In genomic region chr1:43141555-43141961, GRCm38 (mm10) we compare ENCODE assay signal across 10 mouse cellular contexts. TPM values are rescaled to one million over a fixed set of nuclear protein-coding genes. Genes with fewer than 3 reads are reported as not detected.
DNase-seq lines count a peak whose midpoint lies in the region; ATAC-seq lines count a peak whose summit lies in the region.
"Had no signal": no experiment of that assay in that cellular context is flagged by ENCODE, and none has a peak within 500 bp of the region (broad histone marks: within the 10 kb centered on the region; RNA-seq: fewer than 3 reads in every experiment).

No protein-coding gene starts in this region.

- no peak for DNase-seq in heart, postnatal 36 days
- peak; percentile 46 to 51 for DNase-seq in right cerebral cortex, postnatal 10 days (ENCODE audit: low spot score in 2 of 2)
- no peak for DNase-seq in right cerebral cortex, postnatal 14 days
- DNase-seq in brain, adult 2 months (ENCODE audit: low read depth, low spot score), result peak; percentile 73
- DNase-seq in heart, postnatal 4 days, result peak; percentile 65
- no peak for DNase-seq in layer of hippocampus, postnatal 25 days (ENCODE audit: extremely low spot score in 1 of 2, low spot score in 1 of 2)

- no peaks in the 10 kb centered on the region for H3K27me3 ChIP-seq in heart, embryonic 13.5 days (replicated peaks)
- H3K27me3 ChIP-seq in liver, embryonic 12.5 days (replicated peaks), result no peaks in the 10 kb centered on the region

- H3K9me3 ChIP-seq in heart, embryonic 13.5 days, result no peaks in the 10 kb centered on the region
- no peaks in the 10 kb centered on the region for H3K9me3 ChIP-seq in liver, embryonic 12.5 days (replicated peaks)

- ATAC-seq in heart, embryonic 13.5 days (ENCODE audit: extremely low read depth, insufficient number of reproducible peaks, low FRiP score, low TSS enrichment), result no peak
- ATAC-seq in liver, embryonic 12.5 days, result no peak

- peaks cover 91% of the 10 kb centered on the region for H3K36me3 ChIP-seq in heart, embryonic 13.5 days
- no peaks in the 10 kb centered on the region for H3K36me3 ChIP-seq in liver, embryonic 12.5 days

- H3K9ac ChIP-seq in heart, embryonic 13.5 days, result peak overlapping the region; percentile 71
- no peak overlapping the region for H3K9ac ChIP-seq in liver, embryonic 12.5 days

- peaks cover 66% of the 10 kb centered on the region for H3K4me1 ChIP-seq in heart, embryonic 13.5 days
- H3K4me1 ChIP-seq in liver, embryonic 12.5 days, result no peaks in the 10 kb centered on the region

- peak overlapping the region; percentile 76 for H3K27ac ChIP-seq in heart, embryonic 13.5 days (replicated peaks)
- H3K27ac ChIP-seq in liver, embryonic 12.5 days, result no peak overlapping the region

- peak overlapping the region; percentile 20; the same call in 1 of the 2 replicates for H3K4me2 ChIP-seq in heart, embryonic 13.5 days
- no peak overlapping the region for H3K4me2 ChIP-seq in liver, embryonic 12.5 days
- H3K4me2 ChIP-seq: midbrain, embryonic 11.5 days had no signal

- 42% methylated on average over 11 of the region's 11 CpGs for WGBS in heart, embryonic 13.5 days
- WGBS in liver, embryonic 12.5 days (ENCODE audit: insufficient replicate concordance), result 68% methylated on average over 11 of the region's 11 CpGs

- H3K4me3 ChIP-seq in heart, embryonic 13.5 days, result no peak overlapping the region
- H3K4me3 ChIP-seq in liver, embryonic 12.5 days, result no peak overlapping the region

- intact Hi-C loops in heart, postnatal 36 days (cut with DNase I), result no loop called here

RNA-seq across cellular contexts. Expression of gene AI597479, which starts 43.0 kb away (rescaled TPM):
- polyA plus RNA-seq in heart, embryonic 13.5 days (2015; fragmentation: Nextera tagmentation; extraction: Ambion mirVana), result 20.4 and 21.7 TPM in 2 replicates
- total RNA-seq in heart, postnatal 36 days (2021), result 10 to 100 TPM; 17.6 to 19.9 TPM
- 1 to 10 TPM; 9.2 to 9.8 TPM for total RNA-seq in heart, postnatal 4 days (2021)
- 10 to 100 TPM; 23.5 to 25.6 TPM for total RNA-seq in layer of hippocampus, postnatal 25 days (2021)
- polyA plus RNA-seq in liver, embryonic 12.5 days (2016; fragmentation: Nextera tagmentation; extraction: Ambion mirVana), result 12.5 and 14.2 TPM in 2 replicates

RNA-seq across cellular contexts. Expression of gene Tgfbrap1, which starts 43.1 kb away (rescaled TPM):
- 6.2 and 7.0 TPM in 2 replicates for polyA plus RNA-seq in heart, embryonic 13.5 days (2015; fragmentation: Nextera tagmentation; extraction: Ambion mirVana)
- total RNA-seq in heart, postnatal 36 days (2021), result 10 to 100 TPM; 14.9 to 15.3 TPM
- 10 to 100 TPM; 16.3 to 17.3 TPM for total RNA-seq in heart, postnatal 4 days (2021)
- 10 to 100 TPM; 39.8 to 42.4 TPM for total RNA-seq in layer of hippocampus, postnatal 25 days (2021)
- 6.1 and 6.7 TPM in 2 replicates for polyA plus RNA-seq in liver, embryonic 12.5 days (2016; fragmentation: Nextera tagmentation; extraction: Ambion mirVana)

RNA-seq across cellular contexts. Expression of gene Fhl2, which starts 55.2 kb away (rescaled TPM):
- polyA plus RNA-seq in heart, embryonic 13.5 days (2015; fragmentation: Nextera tagmentation; extraction: Ambion mirVana), result 228 and 259 TPM in 2 replicates
- 1,000 to 10,000 TPM; 1,415 to 1,925 TPM for total RNA-seq in heart, postnatal 36 days (2021)
- 1,000 to 10,000 TPM; 1,103 to 1,257 TPM for total RNA-seq in heart, postnatal 4 days (2021)
- 10 to 100 TPM; 36.0 to 47.8 TPM for total RNA-seq in layer of hippocampus, postnatal 25 days (2021)
- polyA plus RNA-seq in liver, embryonic 12.5 days (2016; fragmentation: Nextera tagmentation; extraction: Ambion mirVana), result 5.6 and 6.0 TPM in 2 replicates
- total RNA-seq: hematopoietic stem cell, adult 5-6 weeks had no signal

Comparison
In these comparisons a context has a peak if more than half of its experiments do, and no peak if none do; other contexts are left out.
1. DNase-seq: peak in right cerebral cortex, postnatal 10 days (2 of 2), brain, adult 2 months (single experiment) and heart, postnatal 4 days (single experiment); none in heart, postnatal 36 days (0 of 2), right cerebral cortex, postnatal 14 days (single experiment) and layer of hippocampus, postnatal 25 days (0 of 2).
2. RNA of gene Fhl2, which starts 55.2 kb away (total RNA-seq): 1,415 to 1,925 TPM in heart, postnatal 36 days and 1,103 to 1,257 TPM in heart, postnatal 4 days; 36.0 to 47.8 TPM in layer of hippocampus, postnatal 25 days; every median in the first group is over 10 times any median in the second.